Mouse (Mus musculus) lung, postnatal 0 days (tissue): ENCODE results near the gene Itgb2l.

ENCODE experiments used
- CTCF ChIP-seq: IDR thresholded peaks from 2 replicates; pipeline ENCODE4 v1.5.1; 2016; ENCODE audit warnings: antibody characterized with exemption, mild to moderate bottlenecking
- EP300 ChIP-seq: IDR thresholded peaks from 2 replicates; pipeline ENCODE4 v1.6.1; 2016; ENCODE audit warnings: antibody characterized with exemption, mild to moderate bottlenecking, control low read depth

DNA sequence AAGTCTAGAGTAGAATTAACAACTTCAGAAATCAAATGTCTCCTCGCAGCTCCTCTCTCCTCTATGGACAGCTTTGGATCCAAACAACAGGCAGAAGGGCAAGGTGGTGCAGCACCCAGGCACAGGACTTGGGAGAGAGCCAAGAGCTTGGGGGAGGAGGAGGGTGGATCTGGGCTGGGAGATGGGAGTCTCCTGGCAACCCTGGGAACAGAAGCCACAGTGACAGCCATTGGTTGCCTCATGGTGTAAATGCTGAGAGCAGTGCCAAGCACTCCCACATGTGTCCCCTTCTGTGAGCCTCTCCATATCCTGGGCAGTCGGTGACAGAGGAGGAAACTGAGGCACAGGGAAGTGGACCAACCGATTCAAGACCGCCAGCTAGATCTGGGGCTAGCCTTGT is 25.3 kb upstream of the Itgb2l start:
- TF ChIP-seq CTCF (no peak), EP300 (no peak)
